Mouse (Mus musculus) C2C12 (cell line): ENCODE measurements at regions not wholly inside any gene's neighbourhood (a gene's known extent, or its start where the extent isn't known, plus 50 kb on each side); places are given as distances from the start of the nearest gene placed in this dataset.

Source experiments
- H3K27me3 ChIP-seq: one replicate; pipeline ENCODE4 v1.6.1; 2011; ENCODE audit not compliant: control insufficient read depth, insufficient read depth, insufficient read length
- H3K36me3 ChIP-seq: one replicate; pipeline ENCODE4 v1.6.1; 2011; ENCODE audit not compliant: control insufficient read depth, insufficient read depth
- H3K4me3 ChIP-seq: one replicate; pipeline ENCODE4 v1.5.1; 2011; ENCODE audit warnings: mild to moderate bottlenecking, control low read depth; ENCODE audit not compliant: poor library complexity, insufficient read depth, severe bottlenecking
- H3K79me2 ChIP-seq: one replicate; pipeline ENCODE4 v1.6.1; 2011; ENCODE audit not compliant: control insufficient read depth, insufficient read depth
- H3K79me3 ChIP-seq: one replicate; pipeline ENCODE4 v1.6.1; 2011; ENCODE audit warnings: low read depth, control low read depth
- H3ac ChIP-seq: one replicate; pipeline ENCODE3; 2011; ENCODE audit warnings: low read depth; ENCODE audit not compliant: control insufficient read depth, insufficient read length
- CEBPB ChIP-seq: IDR thresholded peaks from one replicate; pipeline ENCODE4 v1.6.1; 2011; ENCODE audit warnings: low read depth, mild to moderate bottlenecking, control low read depth, moderate library complexity
- CTCF ChIP-seq: IDR thresholded peaks from one replicate; pipeline ENCODE4 v1.5.1; 2011; ENCODE audit not compliant: control insufficient read depth, insufficient read depth, insufficient read length
- FOSL1 ChIP-seq: IDR thresholded peaks from one replicate; pipeline ENCODE4 v1.8.0; 2011; ENCODE audit warnings: mild to moderate bottlenecking, low read length; ENCODE audit not compliant: poor library complexity, insufficient read depth, severe bottlenecking
- MAX ChIP-seq: IDR thresholded peaks from one replicate; pipeline ENCODE4 v1.6.1; 2011; ENCODE audit warnings: mild to moderate bottlenecking, control low read depth
- MYOD1 ChIP-seq: IDR thresholded peaks from one replicate; pipeline ENCODE4 v1.6.1; 2011; ENCODE audit warnings: low read depth; ENCODE audit not compliant: control insufficient read depth, insufficient read length
- MYOG ChIP-seq: IDR thresholded peaks from one replicate; pipeline ENCODE4 v1.6.1; 2011; ENCODE audit not compliant: control insufficient read depth, insufficient read length; ENCODE audit errors: extremely low read depth
- USF1 ChIP-seq: IDR thresholded peaks from one replicate; pipeline ENCODE4 v1.6.1; 2011; ENCODE audit warnings: low read depth, mild to moderate bottlenecking, control low read depth, moderate library complexity

- Histone ChIP-seq H3K36me3 (no peaks in the 10 kb centered on the region), H3K27me3 (no peaks in the 10 kb centered on the region), H3K79me2 (no peaks in the 10 kb centered on the region), H3ac (no peak overlapping the region), H3K4me3 (no peak overlapping the region), H3K79me3 (no peaks in the 10 kb centered on the region)
- no peak for TF ChIP-seq FOSL1
- no peak for TF ChIP-seq MYOD1
- TF ChIP-seq CEBPB, result no peak
- TF ChIP-seq MYOG, result no peak
- no peak for TF ChIP-seq CTCF
- TF ChIP-seq MAX, result no peak
- no peak for TF ChIP-seq USF1
These were observed 148.9 kb upstream of the Tsc22d1 start for GRCm38 (mm10) chr14:76265819-76266218.

GRCm38 (mm10) chr14:76266249-76266648, 148.5 kb upstream of the Tsc22d1 start:
- Histone ChIP-seq H3K27me3 (no peaks in the 10 kb centered on the region), H3K79me2 (no peaks in the 10 kb centered on the region), H3K36me3 (no peaks in the 10 kb centered on the region), H3ac (no peak overlapping the region), H3K4me3 (no peak overlapping the region), H3K79me3 (no peaks in the 10 kb centered on the region)
- no peak for TF ChIP-seq MYOG
- TF ChIP-seq FOSL1, result no peak
- TF ChIP-seq MAX, result no peak
- TF ChIP-seq MYOD1, result no peak
- TF ChIP-seq USF1, result no peak
- TF ChIP-seq CTCF, result no peak
- TF ChIP-seq CEBPB, result no peak

DNA sequence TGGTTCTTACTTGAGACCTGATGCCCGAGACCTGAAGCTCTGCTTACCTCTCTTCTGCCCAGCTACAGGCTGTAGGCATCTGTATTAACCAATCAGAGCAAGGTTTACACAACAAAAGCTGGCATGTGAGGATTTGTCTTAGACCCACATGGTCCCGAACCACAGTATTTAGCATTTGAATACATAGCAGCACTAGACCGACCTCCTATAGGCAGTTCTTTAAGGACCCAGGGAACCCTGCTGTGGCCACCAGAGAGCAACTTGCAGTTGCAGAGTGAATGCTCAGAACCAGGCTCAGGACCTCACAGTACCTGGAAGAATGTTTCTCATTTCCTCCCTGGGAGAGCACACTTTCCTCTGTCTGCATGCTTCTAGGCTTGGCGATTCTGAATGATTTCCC, 147.7 kb upstream of the Tsc22d1 start:
- Histone ChIP-seq H3K27me3 (no peaks in the 10 kb centered on the region), H3K79me2 (no peaks in the 10 kb centered on the region), H3K79me3 (no peaks in the 10 kb centered on the region), H3K36me3 (no peaks in the 10 kb centered on the region), H3K4me3 (no peak overlapping the region), H3ac (no peak overlapping the region)
- TF ChIP-seq MYOD1 (no peak), FOSL1 (no peak), CTCF (no peak), CEBPB (no peak), USF1 (no peak), MAX (no peak)

DNA sequence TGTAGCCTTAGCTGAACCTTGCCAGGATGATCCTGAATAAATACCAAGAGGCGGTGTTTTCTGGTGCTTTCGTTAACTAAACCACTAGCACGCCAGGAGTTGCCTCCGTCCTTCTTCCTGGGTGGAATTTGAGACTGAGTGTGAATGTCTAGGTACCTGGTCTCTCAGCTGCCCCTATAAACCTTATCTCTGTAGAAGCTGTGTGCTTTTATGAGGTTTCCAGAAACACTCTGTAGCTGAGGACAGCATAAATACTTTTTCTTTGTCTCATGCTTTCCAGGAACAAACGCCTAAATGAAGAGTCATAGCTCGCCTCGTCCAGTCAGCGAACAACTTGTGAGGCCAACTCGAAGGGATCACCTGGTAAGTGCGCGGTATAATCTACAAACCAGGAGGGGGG, 143.6 kb upstream of the Tsc22d1 start:
- TF ChIP-seq MYOD1, result no peak
- TF ChIP-seq MYOG, result no peak
- TF ChIP-seq USF1, result no peak
- TF ChIP-seq MAX, result no peak
- TF ChIP-seq CEBPB, result no peak
- TF ChIP-seq FOSL1, result no peak
- TF ChIP-seq CTCF, result no peak
- Histone ChIP-seq H3K36me3 (no peaks in the 10 kb centered on the region), H3K79me2 (no peaks in the 10 kb centered on the region), H3K79me3 (no peaks in the 10 kb centered on the region), H3K4me3 (no peak overlapping the region), H3K27me3 (no peaks in the 10 kb centered on the region), H3ac (no peak overlapping the region)

DNA sequence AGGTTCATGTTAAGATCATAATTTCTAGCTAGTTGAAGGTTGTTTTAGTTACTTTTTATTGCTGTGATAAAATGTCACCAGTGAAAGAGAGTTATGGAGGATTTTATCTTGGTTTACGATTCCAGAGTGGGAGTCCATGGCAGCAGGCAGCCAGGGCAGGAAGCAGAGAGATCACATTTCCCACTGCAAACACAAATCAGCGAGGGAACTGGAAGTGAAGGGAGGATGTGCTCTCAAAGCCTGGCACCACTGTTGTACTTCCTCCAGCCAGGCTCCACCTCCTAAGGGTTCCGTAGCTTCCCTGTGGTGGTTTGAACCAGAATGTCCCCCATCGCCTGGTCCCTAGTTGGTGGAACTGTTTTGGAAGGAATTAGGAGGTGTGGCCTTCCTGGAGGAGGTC, 141.9 kb upstream of the Tsc22d1 start:
- no peak overlapping the region for H3K4me3 ChIP-seq
- no peaks in the 10 kb centered on the region for H3K79me2 ChIP-seq
- no peaks in the 10 kb centered on the region for H3K79me3 ChIP-seq
- TF ChIP-seq MYOD1, result no peak
- TF ChIP-seq MYOG, result no peak
- TF ChIP-seq USF1, result no peak
- no peak for TF ChIP-seq FOSL1
- no peak for TF ChIP-seq MAX
- TF ChIP-seq CTCF, result no peak
- no peak for TF ChIP-seq CEBPB
- no peaks in the 10 kb centered on the region for H3K27me3 ChIP-seq
- H3ac ChIP-seq, result no peak overlapping the region
- no peaks in the 10 kb centered on the region for H3K36me3 ChIP-seq

GRCm38 (mm10) chr14:76276655-76277054, 138.1 kb upstream of the Tsc22d1 start:
- H3K79me3 ChIP-seq, result no peaks in the 10 kb centered on the region
- H3K27me3 ChIP-seq, result no peaks in the 10 kb centered on the region
- TF ChIP-seq MYOD1 (no peak), MYOG (no peak), USF1 (no peak), CTCF (no peak), MAX (no peak), CEBPB (no peak), FOSL1 (no peak)
- no peak overlapping the region for H3ac ChIP-seq
- H3K79me2 ChIP-seq, result no peaks in the 10 kb centered on the region
- no peak overlapping the region for H3K4me3 ChIP-seq
- H3K36me3 ChIP-seq, result no peaks in the 10 kb centered on the region
